Mouse (Mus musculus) heart, postnatal 14 days (tissue): ENCODE measurements around the gene Slc27a3. TPM values are rescaled to one million over a fixed set of nuclear protein-coding genes. Genes with fewer than 3 reads are reported as not detected.

ENCODE experiments used
- DNase-seq, 2 experiments: peaks; one replicate each; pipeline ENCODE4 v3.0.0; 2021 to 2022
- intact Hi-C: fragments of 180-260 bp; cut with DNase I; formaldehyde crosslinking; loops from one replicate; pipeline ENCODE4 v1.15.1; 2025
- long read RNA-seq, 2 experiments: library from polyadenylated mRNA; stranded (forward); transcript quantifications; one replicate each; pipeline ENCODE4 v2.0.0; 2021
- total RNA-seq, 2 experiments: library from RNA; stranded (reverse); gene quantifications; 2 replicates each; pipeline ENCODE4 v1.2.3; 2021

Gene Slc27a3
- 1 to 10 TPM; 1.9 to 2.6 TPM for total RNA-seq
- long read RNA-seq, experiment 1 = 0 reads
- long read RNA-seq, experiment 2, partial matches to known transcripts = 0 of 1 reads
- long read RNA-seq, experiment 2, other reads (novel, unspliced or antisense) = 0 of 1 reads

DNA sequence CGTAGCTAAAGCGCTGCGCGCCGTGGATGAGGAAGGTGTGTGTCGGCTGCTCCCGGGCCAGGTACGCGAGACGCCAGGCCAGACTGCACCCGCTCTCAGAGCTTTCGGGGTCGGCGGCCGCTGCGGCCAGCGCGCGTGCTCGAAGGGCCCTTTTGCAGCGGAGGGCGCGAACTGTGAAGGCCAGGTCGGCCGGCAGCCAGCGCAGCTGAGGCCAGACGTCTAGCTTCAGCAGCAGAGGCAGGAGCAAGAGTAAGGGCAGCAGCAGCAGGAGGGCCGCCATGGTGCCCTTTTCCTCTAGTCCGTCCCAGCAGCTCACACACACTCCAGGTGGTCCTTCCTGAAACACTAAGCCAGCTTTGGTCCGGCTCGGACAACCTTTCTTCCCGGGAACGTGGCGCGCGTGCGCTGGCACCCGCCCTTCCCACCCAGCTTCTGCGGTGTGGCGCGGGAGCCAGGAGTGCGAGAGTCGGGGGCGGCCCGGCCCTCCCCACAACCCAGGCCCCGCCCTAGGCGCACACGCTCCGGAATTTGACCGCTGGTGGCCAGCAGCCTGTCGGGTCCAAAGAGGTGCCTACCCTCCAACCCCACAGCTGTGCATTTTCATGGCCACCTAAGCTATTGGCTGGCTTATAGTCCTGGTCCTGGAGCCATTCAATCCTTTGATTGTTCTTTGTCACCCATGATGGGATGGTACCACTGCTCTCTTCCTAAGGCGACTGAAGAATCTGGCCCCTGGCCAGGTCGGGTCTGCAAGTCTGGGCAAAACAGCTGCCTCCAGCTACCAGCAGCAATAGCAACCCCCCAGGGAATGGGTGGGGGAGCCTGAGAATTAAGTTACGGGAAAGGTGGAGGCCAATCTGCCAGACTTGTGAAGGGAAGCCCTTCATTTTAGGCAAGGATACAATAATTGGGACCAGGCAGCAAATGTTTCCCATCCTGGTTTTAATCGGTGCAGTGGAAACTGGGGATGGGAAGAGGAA is at the start of gene Slc27a3:
TSS of gene Slc27a3 (minus strand) at position 428 of the 980 bp plus-strand sequence.
- intact Hi-C loops = no loop called here

DNA sequence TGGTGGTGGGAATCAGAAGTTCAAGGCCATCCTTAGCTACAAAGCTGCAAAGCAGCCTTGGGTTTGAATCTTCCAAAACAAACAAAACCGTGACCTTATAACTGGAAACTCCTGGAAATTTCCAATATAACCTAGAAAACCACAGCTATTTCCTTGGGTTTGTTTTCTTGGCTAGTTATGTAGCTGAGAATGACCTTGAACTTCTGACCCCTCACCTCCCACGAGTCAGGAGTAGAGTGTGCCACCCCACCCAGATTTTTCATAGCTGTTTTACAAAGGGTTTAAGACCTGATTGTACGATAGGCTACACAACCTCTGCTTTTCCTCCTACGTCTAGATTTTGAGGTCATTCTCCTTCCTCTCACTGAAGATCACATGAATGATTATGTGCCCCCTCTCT is 47.4 kb upstream of the Slc27a3 start:
- DNase-seq = no peak

More for the DNA sequence above, at the start of gene Slc27a3:
- DNase-seq = peak; percentile 59 to 62

DNA sequence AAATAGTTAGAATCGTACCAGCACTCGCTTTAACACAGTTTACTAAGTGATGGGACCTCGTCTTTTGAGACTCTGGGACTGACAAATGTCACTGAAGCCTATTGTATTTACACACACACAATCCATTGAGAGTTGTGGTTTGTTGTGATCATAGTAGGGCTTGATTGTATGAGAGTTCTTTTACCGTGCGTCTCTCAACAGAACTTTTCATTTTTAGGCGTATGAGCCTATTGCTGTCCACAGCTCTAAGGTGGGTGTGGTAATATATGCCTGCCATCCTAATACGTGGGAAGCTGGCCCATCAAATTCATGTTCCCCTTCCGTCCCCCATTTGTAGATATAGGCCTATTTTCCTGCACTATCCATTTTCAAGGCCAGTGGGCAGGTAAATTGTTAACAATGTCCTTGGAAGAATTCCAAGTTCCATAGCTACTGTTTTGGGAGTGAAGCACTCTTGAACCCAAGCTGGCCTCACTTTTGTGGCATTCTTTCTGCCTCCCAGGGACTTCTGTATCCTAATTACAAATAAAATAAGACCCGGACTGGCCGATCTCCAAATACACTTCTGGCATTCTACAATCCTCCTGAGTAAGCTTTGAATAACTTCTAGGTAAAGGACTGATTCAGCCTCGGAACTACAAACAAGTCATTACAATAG is 44.5 kb upstream of the Slc27a3 start:
- no peak for DNase-seq
- intact Hi-C loops = no loop called here

More for the DNA sequence above, 47.4 kb upstream of the Slc27a3 start:
- intact Hi-C loops = no loop called here

DNA sequence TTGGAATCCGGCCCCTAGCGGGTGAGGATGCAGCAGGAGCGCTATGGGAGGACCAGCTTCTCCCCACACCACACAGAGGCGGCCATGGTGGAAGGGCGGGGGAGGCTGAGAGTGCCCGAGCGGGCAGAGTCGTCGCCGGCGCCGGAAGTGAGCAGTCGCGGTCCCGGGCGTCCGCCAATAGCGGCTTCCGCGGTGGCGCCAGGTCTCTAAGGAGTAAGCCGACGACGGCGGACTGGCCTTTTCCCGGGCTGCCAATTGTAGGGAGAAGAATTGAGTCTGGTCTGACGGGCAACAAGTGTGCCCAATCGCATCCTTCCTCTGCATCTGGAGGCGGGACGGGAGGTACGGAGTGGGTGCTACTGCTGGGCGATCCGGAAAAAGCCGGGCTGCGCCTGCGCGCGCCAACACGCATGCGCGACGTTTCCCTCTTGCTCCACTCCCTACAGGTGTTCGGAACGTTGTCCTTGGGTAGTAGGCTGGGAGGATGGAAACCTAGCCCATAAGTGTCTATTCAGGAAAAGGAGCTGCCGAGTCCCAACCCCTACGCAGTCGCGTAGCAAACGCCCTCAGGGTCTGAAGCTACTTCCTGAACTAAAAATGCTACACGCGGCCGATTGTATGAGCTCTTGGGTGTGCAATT is 43.8 kb upstream of the Slc27a3 start, which contains the start of gene Ints3:
TSS of gene Ints3 (minus strand) at position 242 of the 640 bp plus-strand sequence.
- intact Hi-C loops = loop anchor here (2.0 kb wide), 1 partner anchor 31 kb away; the partner anchor contains the start of gene Npr1
- DNase-seq = peak; percentile 99 to 100

DNA sequence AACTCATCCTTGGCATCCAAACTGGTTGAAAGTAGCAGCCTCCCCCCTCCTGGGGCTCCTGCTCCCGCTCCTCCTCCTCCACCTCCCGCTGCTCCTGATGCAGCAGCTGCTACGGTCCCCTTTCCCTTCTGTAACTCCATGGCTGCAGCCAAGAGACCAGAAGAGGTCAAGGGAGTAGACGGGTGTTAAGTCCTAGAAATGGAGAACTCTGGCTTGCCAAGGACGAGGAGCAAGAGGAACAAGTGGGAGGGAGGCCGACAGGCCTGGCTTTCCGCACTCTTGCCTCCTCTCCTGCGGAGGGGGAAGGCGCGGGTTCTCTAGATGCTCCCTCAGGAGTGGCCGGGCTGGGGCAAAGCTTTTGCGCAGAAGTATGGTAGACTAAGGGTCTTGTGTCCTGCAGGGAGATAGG is 43.1 kb upstream of the Slc27a3 start:
- intact Hi-C loops = loop anchor here (2.0 kb wide), 1 partner anchor 32 kb away; the partner anchor contains the start of gene Npr1
- peak in 1 of 2 experiments; percentile 57 for DNase-seq

DNA sequence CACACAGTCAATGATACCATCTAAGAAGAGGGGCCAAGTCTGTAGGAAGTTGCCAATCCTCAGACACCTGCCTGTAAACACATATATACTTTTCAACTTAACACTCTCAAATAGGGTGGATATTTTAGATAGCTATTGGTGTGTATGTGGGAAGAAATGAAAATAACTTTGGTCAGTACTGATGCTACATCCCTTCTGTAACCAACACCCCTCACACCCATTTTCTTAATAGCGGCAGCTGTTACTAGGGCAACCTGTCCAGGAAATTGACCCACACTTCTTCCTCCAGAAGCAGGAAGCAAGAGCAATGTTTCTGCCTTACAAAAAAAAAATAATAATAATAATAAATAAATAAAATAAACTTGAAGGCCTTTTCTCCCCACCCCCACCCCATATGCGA is 42.6 kb upstream of the Slc27a3 start:
- intact Hi-C loops = loop anchor here (2.0 kb wide), 1 partner anchor 32 kb away; the partner anchor contains the start of gene Npr1
- no peak for DNase-seq

DNA sequence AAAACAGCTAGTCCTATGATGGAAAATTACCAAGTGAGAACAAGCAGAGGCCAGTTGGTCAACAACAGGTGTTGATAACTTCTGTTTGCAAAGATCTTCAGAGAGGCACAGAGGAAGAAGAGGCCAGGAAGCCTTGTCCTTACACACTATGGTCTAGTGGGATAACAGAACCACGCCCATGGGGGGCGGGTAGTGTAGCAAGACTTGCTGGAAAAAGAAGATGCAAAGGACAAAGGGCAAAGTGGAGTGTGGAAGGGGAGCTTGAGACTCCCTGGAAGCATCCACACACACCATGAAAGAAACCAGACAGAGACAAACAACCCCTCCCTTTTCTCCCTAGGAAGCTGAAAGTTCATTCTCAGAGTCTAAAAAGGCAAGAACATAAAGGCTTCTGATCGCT is 39.8 kb upstream of the Slc27a3 start:
- no peak for DNase-seq
- intact Hi-C loops = no loop called here

DNA sequence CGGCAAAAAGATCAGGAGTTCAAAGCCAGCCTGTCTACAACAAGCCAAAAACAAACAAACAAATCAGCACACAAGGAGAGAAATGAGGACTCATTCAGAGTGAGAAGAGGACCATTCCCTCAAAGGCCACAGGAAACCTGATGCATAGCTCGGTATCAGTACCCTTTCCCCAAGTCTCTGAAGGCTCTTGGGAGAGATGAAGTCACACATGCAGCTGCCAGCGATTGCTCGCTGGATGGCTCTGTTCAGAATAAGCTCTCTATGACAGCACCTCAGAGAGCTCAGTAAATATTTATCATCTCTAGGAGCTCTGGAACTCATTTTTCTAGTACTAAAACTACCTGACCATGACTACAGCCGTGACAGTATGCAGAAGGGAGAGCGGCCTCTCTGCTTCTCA is 38.4 kb upstream of the Slc27a3 start:
- no peak for DNase-seq
- intact Hi-C loops = no loop called here

DNA sequence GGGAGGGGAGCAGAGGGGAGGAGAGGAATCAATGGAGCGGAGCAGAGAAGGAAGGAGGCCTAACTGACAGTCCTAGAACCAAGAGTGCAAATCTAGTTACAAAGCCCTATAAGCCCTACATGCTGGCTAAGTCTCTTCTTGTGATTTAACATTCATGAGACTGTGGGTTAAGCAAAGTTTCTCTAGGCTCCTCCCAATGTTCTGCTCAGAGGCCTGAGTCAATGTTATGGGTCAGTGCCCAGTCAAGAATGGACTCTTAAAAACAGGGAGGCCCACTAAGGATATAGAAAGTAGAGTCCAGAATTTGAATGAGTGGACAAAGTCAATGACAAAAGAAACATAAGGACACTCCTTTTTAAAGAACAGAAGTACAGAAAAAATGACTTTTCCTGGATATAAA is 37.8 kb upstream of the Slc27a3 start:
- intact Hi-C loops = no loop called here
- DNase-seq = no peak

DNA sequence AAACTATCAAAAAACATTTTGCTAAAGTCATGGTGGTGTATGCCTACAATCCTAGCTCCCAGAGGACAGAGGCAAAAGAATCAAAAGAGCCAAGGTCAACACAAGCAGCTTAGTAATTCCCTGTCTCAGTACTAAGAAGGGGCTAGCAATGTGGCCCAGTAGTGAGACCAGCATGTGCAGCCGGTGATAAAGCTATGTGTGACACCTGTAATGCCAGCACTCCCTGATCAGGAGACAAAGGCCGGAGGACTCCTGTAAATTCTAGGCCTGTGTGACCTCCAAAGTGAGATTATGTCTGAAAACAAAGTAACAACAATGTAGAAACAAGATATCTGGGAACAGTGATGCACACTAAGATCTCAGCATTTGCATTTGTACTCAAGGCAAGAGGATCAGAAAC is 35.8 kb upstream of the Slc27a3 start:
- DNase-seq = no peak
- intact Hi-C loops = no loop called here

DNA sequence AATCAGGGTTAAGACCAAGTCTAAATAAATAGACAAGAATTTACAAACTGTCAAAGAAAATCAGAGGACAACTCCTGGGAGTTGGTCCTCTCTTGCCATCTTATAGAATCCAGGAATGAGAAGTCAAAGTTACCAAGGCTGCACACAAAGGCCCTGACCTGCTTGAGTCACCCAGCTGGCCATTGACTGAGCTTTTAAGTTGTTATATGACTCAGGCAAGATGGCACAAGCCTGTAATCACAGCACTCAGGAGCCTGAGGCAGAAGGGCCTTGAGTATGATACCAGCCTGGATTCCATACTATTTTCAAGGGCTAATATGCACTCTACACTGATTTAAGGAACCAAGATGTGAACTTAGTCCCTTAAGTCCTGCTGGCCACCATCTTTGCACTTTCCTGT is 33.8 kb upstream of the Slc27a3 start:
- DNase-seq = no peak
- intact Hi-C loops = no loop called here

DNA sequence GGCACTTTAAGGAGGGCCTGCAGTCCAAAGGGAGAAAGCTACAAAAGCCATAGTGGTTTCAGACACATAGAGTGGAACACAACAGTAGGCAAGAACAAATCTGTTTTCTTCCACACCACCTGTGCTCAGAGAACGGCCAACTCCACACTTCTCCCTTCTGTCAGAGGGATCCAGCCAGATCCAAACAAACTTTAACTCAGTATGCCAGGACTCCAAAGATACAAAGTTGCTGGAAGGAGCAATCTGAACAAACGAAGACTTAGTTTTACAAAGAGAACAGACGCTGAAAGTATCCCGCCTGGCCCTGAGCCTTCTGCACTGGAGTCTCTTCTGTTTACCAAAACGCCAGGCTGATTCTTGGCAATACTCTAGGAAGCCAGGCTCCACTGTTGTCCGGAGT is 31.0 kb upstream of the Slc27a3 start:
- no peak for DNase-seq
- intact Hi-C loops = no loop called here

DNA sequence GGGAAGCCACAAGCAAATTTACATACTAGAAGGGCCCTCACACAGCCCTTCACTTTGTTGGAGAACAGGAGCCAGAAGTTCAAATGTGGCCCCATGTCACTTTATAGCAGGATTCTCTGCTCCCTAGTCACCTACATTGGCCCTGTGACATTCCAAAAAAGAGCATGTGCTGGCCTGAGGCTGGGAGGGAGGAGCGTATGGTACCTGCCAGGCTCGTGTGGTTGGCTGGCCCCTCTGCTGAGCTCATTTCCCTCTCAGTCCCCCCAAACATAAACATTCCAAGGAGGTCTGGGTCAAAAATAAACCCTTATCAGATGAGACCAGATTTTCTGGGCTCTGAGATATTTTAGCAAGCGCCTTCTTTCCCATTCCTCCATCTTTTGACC is 23.3 kb upstream of the Slc27a3 start:
- no peak for DNase-seq
- intact Hi-C loops = loop anchor here (10.0 kb wide), 3 partner anchors 202 to 292 kb away; partner anchors contain the start of genes S100a6 and S100a7a

DNA sequence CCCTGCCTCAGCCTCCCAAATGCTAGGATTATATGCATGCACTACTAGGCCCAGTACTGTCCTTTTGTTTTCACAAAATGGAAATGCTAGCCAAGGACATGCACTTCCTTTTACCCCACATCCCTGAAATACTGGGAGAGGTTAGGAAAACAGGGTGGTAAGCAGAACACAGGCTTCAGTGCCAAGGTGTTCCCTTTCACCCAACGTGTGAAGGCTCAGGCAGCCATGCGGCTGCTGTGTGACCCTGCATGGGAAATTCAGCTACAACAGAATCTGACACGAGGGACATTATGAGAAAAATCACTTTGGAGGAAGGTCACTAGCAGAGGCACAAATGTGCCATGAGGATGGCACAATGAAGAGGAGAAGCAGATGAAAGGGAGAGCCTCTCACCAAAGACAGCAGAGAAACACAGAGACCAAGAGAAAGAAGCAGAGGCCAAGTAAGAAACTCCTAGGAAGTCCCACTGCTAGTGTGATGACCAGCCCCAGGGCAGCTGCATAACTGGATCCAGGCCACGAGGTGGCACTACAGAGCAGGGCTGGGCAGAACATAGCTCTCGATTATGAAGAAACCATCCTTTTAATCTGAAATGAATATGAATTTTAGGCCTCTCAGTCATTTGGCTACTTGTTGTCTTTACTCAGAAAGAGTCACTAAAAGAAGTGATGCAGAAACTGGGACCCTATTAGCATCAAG is 22.7 kb upstream of the Slc27a3 start:
- intact Hi-C loops = loop anchor here (1.0 to 10.0 kb wide), 4 partner anchors 54 to 292 kb away; partner anchors contain the start of genes S100a6 and S100a7a
- peak; percentile 87 to 90 for DNase-seq

DNA sequence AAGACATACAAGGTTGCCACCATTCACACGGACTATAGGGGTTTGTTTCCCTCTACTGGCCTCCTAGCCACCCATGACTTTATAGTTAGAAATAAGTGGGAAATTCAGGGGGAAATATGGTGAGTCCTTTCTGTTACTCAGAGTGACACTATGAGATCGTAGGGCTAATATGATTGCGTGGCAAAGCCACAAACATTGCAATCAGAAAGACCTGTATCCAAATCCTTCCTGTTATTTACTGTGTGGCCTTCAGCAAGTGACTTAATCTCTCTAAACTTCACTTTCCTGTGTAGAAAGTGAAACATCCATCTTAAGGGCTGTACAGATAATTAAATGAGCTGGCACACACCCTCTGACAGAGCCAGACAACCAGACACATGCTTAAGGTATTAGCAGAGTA is 19.0 kb upstream of the Slc27a3 start:
- intact Hi-C loops = no loop called here
- no peak for DNase-seq

DNA sequence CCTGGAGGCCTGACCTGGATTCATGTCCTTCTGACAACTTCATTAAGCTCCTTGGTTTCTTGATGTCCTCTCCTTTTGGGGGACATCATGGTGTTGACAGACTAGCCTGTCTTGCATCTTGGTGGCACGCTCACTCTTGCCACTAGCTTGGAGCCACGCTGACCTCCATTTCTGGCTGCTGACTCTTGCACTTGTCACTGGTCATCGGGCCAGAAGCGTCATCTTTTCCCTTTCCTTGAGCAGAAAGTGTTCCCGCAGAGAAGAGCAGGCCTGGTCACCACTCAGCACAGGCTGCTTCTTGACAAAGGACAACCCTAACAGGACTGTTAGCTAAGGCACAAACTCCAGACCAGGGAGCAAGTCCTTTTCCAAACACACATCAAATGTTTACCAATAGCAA is 16.7 kb upstream of the Slc27a3 start:
- no peak for DNase-seq
- intact Hi-C loops = no loop called here

DNA sequence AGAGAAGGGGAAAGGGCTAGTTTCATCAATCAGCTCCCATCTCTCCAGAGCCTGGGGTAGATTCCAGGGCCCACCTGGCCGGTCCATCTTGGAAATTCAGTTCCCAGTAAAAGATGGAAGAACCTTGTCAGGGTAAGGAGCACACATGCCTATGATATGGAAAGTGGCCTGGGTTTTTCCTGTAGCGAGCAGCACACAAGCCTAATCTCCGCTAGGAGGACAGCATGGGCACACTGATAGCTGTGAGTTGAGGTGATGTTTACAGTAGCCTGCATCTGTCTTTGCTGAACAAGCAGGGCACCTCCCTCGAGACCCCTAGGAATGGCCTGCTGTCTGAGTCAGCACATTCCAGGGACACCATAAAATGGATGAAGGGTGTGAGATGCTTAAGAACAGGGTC is 14.9 kb upstream of the Slc27a3 start:
- intact Hi-C loops = no loop called here
- no peak for DNase-seq

DNA sequence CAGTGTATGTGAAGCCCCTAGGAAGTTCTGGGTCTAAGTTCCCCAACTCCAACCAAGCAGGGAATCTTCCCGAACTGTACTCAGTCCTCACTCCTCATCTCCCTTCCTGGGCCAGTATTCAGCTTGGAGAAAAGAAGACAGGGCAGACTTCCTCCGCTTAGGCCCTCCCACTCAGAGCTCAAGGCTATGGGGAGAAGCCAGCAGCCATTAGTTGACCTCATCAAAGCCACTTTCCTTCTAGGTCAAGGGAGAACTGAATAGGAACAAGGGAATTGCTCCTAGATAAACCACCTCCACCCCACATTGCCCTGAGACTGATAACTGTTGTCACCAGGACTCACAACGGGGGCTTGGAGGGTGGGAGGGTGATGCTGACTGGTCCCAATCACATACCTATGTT is 14.4 kb upstream of the Slc27a3 start:
- intact Hi-C loops = no loop called here
- DNase-seq = no peak

DNA sequence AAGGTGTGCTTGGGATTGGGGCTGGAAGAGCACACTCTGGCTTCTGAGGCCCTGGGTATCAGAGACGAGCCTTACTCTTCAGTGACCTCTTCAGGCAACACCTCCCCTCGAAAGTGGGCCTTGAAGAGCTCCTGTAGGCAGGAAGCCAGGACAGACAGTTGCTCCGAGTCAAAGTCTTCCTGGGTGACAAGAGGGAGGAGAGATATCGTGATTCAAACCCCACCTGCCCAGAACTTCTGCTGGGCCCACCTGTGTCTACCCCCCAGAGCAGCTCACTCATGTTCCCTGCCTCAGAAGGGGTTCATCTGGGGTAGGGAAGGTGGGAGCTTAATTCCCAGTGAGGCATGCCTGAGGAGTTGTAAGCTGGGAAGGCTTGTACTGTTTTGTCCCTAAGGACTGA is 11.3 kb upstream of the Slc27a3 start:
- intact Hi-C loops = no loop called here
- no peak for DNase-seq

DNA sequence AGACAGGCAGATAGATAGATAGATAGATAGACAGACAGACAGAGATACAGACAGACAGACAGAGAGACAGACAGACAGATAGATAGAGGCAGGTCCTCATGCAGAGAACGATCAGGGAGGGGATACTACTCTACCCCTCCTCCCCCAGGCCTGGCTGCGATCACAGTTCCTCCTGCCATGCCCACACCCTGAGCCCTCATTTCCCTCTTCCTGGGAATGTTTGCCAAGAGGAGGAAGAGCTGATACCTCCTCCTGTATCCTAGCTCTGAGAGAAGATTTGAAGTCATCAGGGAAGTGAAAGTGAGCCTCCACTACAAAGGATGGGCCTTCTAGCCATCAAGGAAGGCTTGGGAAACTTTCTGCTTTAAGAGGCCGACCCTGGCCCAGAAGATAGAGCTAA is 5.9 kb upstream of the Slc27a3 start:
- intact Hi-C loops = no loop called here
- no peak for DNase-seq
